Comparison of ENCODE assay signal across 8 mouse cellular contexts in genomic region chr17:15380641-15381051, GRCm38 (mm10). TPM values are rescaled to one million over a fixed set of nuclear protein-coding genes. Genes with fewer than 3 reads are reported as not detected.
DNase-seq lines count a peak whose midpoint lies in the region; ATAC-seq and TF ChIP-seq lines count a peak whose summit lies in the region.

No protein-coding gene starts in this region.

- TF ChIP-seq POLR2A in myocyte (IDR thresholded peaks at IDR 0.05; ENCODE audit: insufficient read length, low read depth): no peak

- no peaks in the 10 kb centered on the region for H3K36me3 ChIP-seq in forebrain, embryonic 13.5 days (ENCODE audit: poor library complexity, severe bottlenecking)
- H3K36me3 ChIP-seq in intestine, embryonic 14.5 days (ENCODE audit: control insufficient read depth, insufficient read depth, low read length): no peaks in the 10 kb centered on the region
- H3K36me3 ChIP-seq in liver, embryonic 12.5 days: no peaks in the 10 kb centered on the region
- no peaks in the 10 kb centered on the region for H3K36me3 ChIP-seq in myocyte (ENCODE audit: control insufficient read depth, insufficient read depth)

- peak overlapping the region; percentile 64 for H3K9ac ChIP-seq in forebrain, embryonic 13.5 days
- peak overlapping the region; percentile 41 for H3K9ac ChIP-seq in intestine, embryonic 14.5 days (ENCODE audit: low read length)
- no peak overlapping the region for H3K9ac ChIP-seq in liver, embryonic 12.5 days

- ATAC-seq in frontal cortex, adult (ENCODE audit: low TSS enrichment): peak; percentile 45
- ATAC-seq in forebrain, embryonic 13.5 days: peak; percentile 49
- peak; percentile 45 for ATAC-seq in intestine, embryonic 14.5 days (replicated peaks; ENCODE audit: low FRiP score, low TSS enrichment, low read depth)
- no peak for ATAC-seq in liver, embryonic 12.5 days
- ATAC-seq in erythroid progenitor cell, adult 5-6 weeks (replicated peaks; ENCODE audit: low FRiP score, poor library complexity, severe bottlenecking): no peak

- peak overlapping the region; percentile 44 for H3K4me3 ChIP-seq in forebrain, embryonic 13.5 days
- H3K4me3 ChIP-seq in intestine, embryonic 14.5 days (ENCODE audit: low read depth, low read length): peak overlapping the region; percentile 41
- H3K4me3 ChIP-seq in liver, embryonic 12.5 days: peak overlapping the region; percentile 34
- H3K4me3 ChIP-seq in myocyte: no peak overlapping the region

- no peaks in the 10 kb centered on the region for H3K9me3 ChIP-seq in forebrain, embryonic 13.5 days (replicated peaks)
- no peaks in the 10 kb centered on the region for H3K9me3 ChIP-seq in intestine, embryonic 14.5 days (ENCODE audit: control insufficient read depth, low read length)
- H3K9me3 ChIP-seq in liver, embryonic 12.5 days (replicated peaks): no peaks in the 10 kb centered on the region

- H3K4me1 ChIP-seq in forebrain, embryonic 13.5 days: peaks cover 59% of the 10 kb centered on the region
- peaks cover 27% of the 10 kb centered on the region for H3K4me1 ChIP-seq in intestine, embryonic 14.5 days (replicated peaks; ENCODE audit: control insufficient read depth, insufficient read depth, low read length)
- peaks cover 22% of the 10 kb centered on the region for H3K4me1 ChIP-seq in liver, embryonic 12.5 days

- WGBS in forebrain, embryonic 13.5 days: 0% methylated on average over 27 of the region's 27 CpGs
- under 1% methylated on average over 27 of the region's 27 CpGs for WGBS in intestine, embryonic 14.5 days
- WGBS in liver, embryonic 12.5 days (ENCODE audit: insufficient replicate concordance): 2% methylated on average over 27 of the region's 27 CpGs

- H3K79me2 ChIP-seq in myocyte (ENCODE audit: control insufficient read depth, insufficient read depth): no peaks in the 10 kb centered on the region

- no peak overlapping the region for H3ac ChIP-seq in myocyte (ENCODE audit: control insufficient read depth, insufficient read length)

- DNase-seq in frontal cortex, postnatal 10 days (ENCODE audit: low spot score in 2 of 2): no peak
- DNase-seq in ZHBTc4 (ENCODE audit: low read depth, low spot score): peak; percentile 97
- peak; percentile 80 for DNase-seq in intestine, embryonic 14.5 days (ENCODE audit: low spot score)

- peak overlapping the region; percentile 89 for H3K4me2 ChIP-seq in forebrain, embryonic 13.5 days
- peak overlapping the region; percentile 86 for H3K4me2 ChIP-seq in intestine, embryonic 14.5 days (ENCODE audit: low read length)
- H3K4me2 ChIP-seq in liver, embryonic 12.5 days: peak overlapping the region; percentile 55
- H3K4me2 ChIP-seq in myocyte (ENCODE audit: low read depth): peak overlapping the region; percentile 61

- no peaks in the 10 kb centered on the region for H3K27me3 ChIP-seq in forebrain, embryonic 13.5 days
- H3K27me3 ChIP-seq in intestine, embryonic 14.5 days (replicated peaks; ENCODE audit: control insufficient read depth, insufficient read depth, low read length): peaks cover 56% of the 10 kb centered on the region
- H3K27me3 ChIP-seq in liver, embryonic 12.5 days (replicated peaks): peaks cover 87% of the 10 kb centered on the region
- H3K27me3 ChIP-seq in myocyte (ENCODE audit: control insufficient read depth, insufficient read depth, insufficient read length): peaks cover 4% of the 10 kb centered on the region

- peak overlapping the region; percentile 87 for H3K27ac ChIP-seq in forebrain, embryonic 13.5 days
- H3K27ac ChIP-seq in intestine, embryonic 14.5 days (ENCODE audit: low read depth): no peak overlapping the region
- H3K27ac ChIP-seq in liver, embryonic 12.5 days: no peak overlapping the region

TF ChIP-seq in myocyte, 11 proteins besides CTCF, POLR2A, EP300 and RAD21:
- TF ChIP-seq REST (IDR thresholded peaks at IDR 0.05; ENCODE audit: insufficient read depth, insufficient read length): no peak
- TF ChIP-seq SRF (IDR thresholded peaks at IDR 0.05; ENCODE audit: control insufficient read depth, insufficient read length, low read depth): no peak
- TF ChIP-seq MYOG (IDR thresholded peaks at IDR 0.05; ENCODE audit: control insufficient read depth in 1 of 3, insufficient read depth in 1 of 3, insufficient read length in 2 of 3, low read depth in 2 of 3): peak in 1 of 3 experiments; percentile 51

RNA-seq across cellular contexts. Expression of gene Dll1, which starts 4.0 kb away (rescaled TPM):
- 57.4 and 65.5 TPM in 2 replicates for polyA plus RNA-seq in forebrain, embryonic 13.5 days (2015; fragmentation: Nextera tagmentation; extraction: Ambion mirVana)
- 20.0 and 24.1 TPM in 2 replicates for polyA plus RNA-seq in intestine, embryonic 14.5 days (2014; fragmentation: Nextera tagmentation; extraction: Ambion mirVana)
- 1.5 and 1.7 TPM in 2 replicates for polyA plus RNA-seq in liver, embryonic 12.5 days (2016; fragmentation: Nextera tagmentation; extraction: Ambion mirVana)
- 13.3 TPM for polyA plus RNA-seq in myocyte (2012; fragmentation: generic; extraction: Trizol)
- not detected in 2 replicates for total RNA-seq in erythroid progenitor cell, adult 5-6 weeks (2015; ENCODE audit: low replicate concordance)
- total RNA-seq in erythroid progenitor cell, adult 5-6 weeks (2017; ENCODE audit: low replicate concordance): not detected in 2 replicates

RNA-seq across cellular contexts. Expression of gene Fam120b, which starts 15.4 kb away (rescaled TPM):
- polyA plus RNA-seq in forebrain, embryonic 13.5 days (2015; fragmentation: Nextera tagmentation; extraction: Ambion mirVana): 37.1 and 42.2 TPM in 2 replicates
- polyA plus RNA-seq in intestine, embryonic 14.5 days (2014; fragmentation: Nextera tagmentation; extraction: Ambion mirVana): 29.6 and 31.1 TPM in 2 replicates
- polyA plus RNA-seq in liver, embryonic 12.5 days (2016; fragmentation: Nextera tagmentation; extraction: Ambion mirVana): 8.6 and 8.9 TPM in 2 replicates
- polyA plus RNA-seq in myocyte (2012; fragmentation: generic; extraction: Trizol): 8.8 TPM
- 0.36 and 2.9 TPM in 2 replicates for total RNA-seq in erythroid progenitor cell, adult 5-6 weeks (2015; ENCODE audit: low replicate concordance)
- total RNA-seq in erythroid progenitor cell, adult 5-6 weeks (2017; ENCODE audit: low replicate concordance): 2.8 and 5.9 TPM in 2 replicates

Comparison
In these comparisons a context has a peak if more than half of its experiments do, and no peak if none do; other contexts are left out.
1. ATAC-seq: peak in frontal cortex, adult (single experiment), forebrain, embryonic 13.5 days (single experiment) and intestine, embryonic 14.5 days (single experiment); none in liver, embryonic 12.5 days (single experiment) and erythroid progenitor cell, adult 5-6 weeks (single experiment).
2. DNase-seq: peak in ZHBTc4 (single experiment) and intestine, embryonic 14.5 days (single experiment); none in frontal cortex, postnatal 10 days (0 of 2).
3. Peak in every context shown above with its lines, with median percentiles within 50 percentile points of each other: H3K4me2 ChIP-seq.